Mouse (Mus musculus) Patski (cell line): ENCODE data around the gene Acta1. TPM values are rescaled to one million over a fixed set of nuclear protein-coding genes. Genes with fewer than 3 reads are reported as not detected.

ENCODE experiments used
- ATAC-seq: fragments of 100-300 bp; one replicate; pipeline ENCODE4 v1.8.0; 2021
- CTCF ChIA-PET: fragments of 350-600 bp; sonication (Branson Sonifier 250); formaldehyde crosslinking; loops from one replicate; lab custom pipeline; 2022; ENCODE audit warnings: inconsistent platforms; lab: Charles Lee
- POLR2A ChIA-PET: fragments of 350-600 bp; sonication (Branson Sonifier 250); formaldehyde crosslinking; loops from one replicate; lab custom pipeline; 2022; ENCODE audit warnings: antibody characterized with exemption, inconsistent platforms; lab: Charles Lee
- DNase-seq: peaks from one replicate; pipeline ENCODE4 v3.0.0-alpha.2; 2011; ENCODE audit warnings: low read depth, low spot score
- H3K27me3 ChIP-seq: fragments of 371-371 bp; one replicate; pipeline ENCODE4 v1.5.1; 2021
- CTCF ChIP-seq: fragments of 100-300 bp; IDR thresholded peaks from one replicate; pipeline ENCODE4 v1.5.1; 2021
- in situ Hi-C: fragments of 300-500 bp; cut with MboI; formaldehyde crosslinking; loops from 3 replicates; pipeline ENCODE4 v1.11.1; 2018; ENCODE audit warnings: low pct_unique_long_range_greater_than_20kb, mixed read lengths
- polyA plus RNA-seq: library from polyadenylated mRNA; unstranded; gene quantifications from one replicate; pipeline ENCODE4 v1.2.3, GENCODE M21; 2021

Gene Acta1
- polyA plus RNA-seq, 1 experiment from 2014 or later: 0.12 TPM

- DNase-seq: no peak
- CTCF ChIA-PET: no interaction called here
- peak; percentile 51 for ATAC-seq
- POLR2A ChIA-PET: no interaction called here
- TF ChIP-seq CTCF: no peak
- in situ Hi-C loops: no loop called here
- peaks cover 12% of the 10 kb centered on the region for H3K27me3 ChIP-seq
Measured at GRCm38 (mm10) chr8:123859648-123860259, 34.8 kb downstream of the Acta1 start, which contains the start of gene Ccsap. Ccsap (minus strand) TSS chr8:123860209.

DNA sequence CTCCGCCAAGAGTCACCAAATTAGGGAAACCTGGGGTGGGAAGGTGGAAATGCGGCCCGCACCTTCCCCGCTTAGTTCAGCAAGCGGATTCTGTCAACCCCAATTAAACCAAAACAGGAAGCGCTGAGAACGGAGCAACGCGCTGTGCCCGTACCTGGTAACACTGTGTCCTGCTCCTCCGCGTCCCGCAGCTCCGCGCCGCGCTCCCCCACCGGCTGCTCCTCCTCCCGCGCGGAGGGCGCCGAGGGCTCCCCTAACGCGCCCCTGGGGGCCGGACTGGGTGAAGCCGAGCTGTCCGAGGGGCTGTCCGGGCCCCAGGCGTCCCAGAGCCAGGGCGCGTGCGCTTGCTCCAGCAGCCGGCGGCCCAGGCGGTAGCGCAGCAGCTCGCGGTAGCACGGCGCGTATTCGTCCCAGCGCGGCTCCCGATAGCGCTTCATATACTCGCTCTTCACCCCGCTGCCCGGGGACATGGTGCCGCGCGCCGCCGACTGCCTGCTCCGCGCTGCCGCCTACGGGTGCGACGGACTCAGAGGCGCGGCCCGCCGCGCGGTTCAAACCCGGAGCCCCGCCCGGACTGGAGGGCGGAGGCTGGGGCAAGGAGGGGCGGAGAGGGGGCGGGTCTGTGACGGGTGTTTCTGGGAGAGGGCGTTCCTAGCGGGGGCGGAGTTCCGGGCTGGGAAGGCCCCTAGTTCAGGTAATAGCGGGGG, 35.5 kb downstream of the Acta1 start:
- DNase-seq (peak; percentile 44), ATAC-seq (peak; percentile 81)
- ChIA-PET POLR2A (interaction anchor here (0.8 to 1.1 kb wide), 2 partner anchors 8 to 9 kb away, joined by 4 to 5 read pairs; no protein-coding TSS in a partner anchor), CTCF (no interaction called here)
- peaks cover 10% of the 10 kb centered on the region for H3K27me3 ChIP-seq
- peak; percentile 62 for TF ChIP-seq CTCF
- in situ Hi-C loops: no loop called here

DNA sequence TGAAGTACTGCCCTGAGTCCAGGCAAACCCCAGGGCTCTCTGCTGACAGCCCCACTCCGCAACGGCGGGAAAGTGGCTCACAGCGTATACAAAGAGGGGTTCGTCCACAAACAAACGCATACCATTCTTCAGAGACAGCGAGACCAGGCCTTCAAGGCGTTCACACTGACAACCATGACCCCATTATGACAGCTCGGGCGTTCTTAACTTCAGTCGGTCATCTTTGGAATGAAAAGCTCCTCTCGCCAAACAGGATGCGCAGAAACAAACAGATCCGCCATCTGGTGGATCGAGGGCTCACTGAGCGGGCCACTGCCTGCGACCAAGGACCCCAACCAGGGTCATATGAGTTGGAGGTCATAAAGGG, 36.0 kb downstream of the Acta1 start:
- no peak for TF ChIP-seq CTCF
- ATAC-seq (no peak), DNase-seq (no peak)
- CTCF ChIA-PET: no interaction called here
- in situ Hi-C loops: no loop called here
- POLR2A ChIA-PET: interaction anchor here (0.8 to 1.1 kb wide), 2 partner anchors 8 to 9 kb away, joined by 4 to 5 read pairs; no protein-coding TSS in a partner anchor
- peaks cover 8% of the 10 kb centered on the region for H3K27me3 ChIP-seq

- no peak for TF ChIP-seq CTCF
- ATAC-seq (no peak), DNase-seq (no peak)
- ChIA-PET CTCF (no interaction called here), POLR2A (no interaction called here)
- in situ Hi-C loops: no loop called here
- H3K27me3 ChIP-seq: no peaks in the 10 kb centered on the region
Measured at GRCm38 (mm10) chr8:123857361-123857760, 37.2 kb downstream of the Acta1 start.

GRCm38 (mm10) chr8:123854733-123855475, 39.6 kb downstream of the Acta1 start:
- no peak for TF ChIP-seq CTCF
- no peak for DNase-seq
- no peaks in the 10 kb centered on the region for H3K27me3 ChIP-seq
- ATAC-seq: no peak
- in situ Hi-C loops: no loop called here
- ChIA-PET CTCF (no interaction called here), POLR2A (interaction anchor here (0.7 kb wide), 1 partner anchor 228 kb away, joined by 8 read pairs; no protein-coding TSS in a partner anchor)

DNA sequence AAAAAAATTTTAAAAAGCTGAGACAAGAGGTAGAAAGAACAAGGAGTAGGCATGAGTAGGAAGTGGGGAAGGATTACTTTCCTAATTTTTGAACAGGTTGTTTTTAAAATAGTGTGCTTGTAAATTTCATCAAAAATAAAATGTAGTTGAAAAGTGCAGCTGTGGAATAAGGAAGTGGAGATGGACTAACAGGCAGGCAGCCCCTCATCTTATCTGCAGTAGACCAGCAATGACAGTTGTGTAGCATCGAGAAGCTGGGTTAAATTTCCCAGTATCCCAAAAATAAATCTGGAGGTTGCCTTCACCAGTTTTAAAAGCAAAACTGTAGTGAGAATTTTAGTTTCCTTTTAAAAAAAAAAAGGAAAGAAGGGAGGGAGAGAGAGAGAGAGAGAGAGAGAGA, 40.3 kb downstream of the Acta1 start:
- TF ChIP-seq CTCF: no peak
- no peaks in the 10 kb centered on the region for H3K27me3 ChIP-seq
- in situ Hi-C loops: no loop called here
- CTCF ChIA-PET: no interaction called here
- ATAC-seq (no peak), DNase-seq (no peak)
- POLR2A ChIA-PET: interaction anchor here (0.7 kb wide), 1 partner anchor 227 kb away, joined by 8 read pairs; no protein-coding TSS in a partner anchor

DNA sequence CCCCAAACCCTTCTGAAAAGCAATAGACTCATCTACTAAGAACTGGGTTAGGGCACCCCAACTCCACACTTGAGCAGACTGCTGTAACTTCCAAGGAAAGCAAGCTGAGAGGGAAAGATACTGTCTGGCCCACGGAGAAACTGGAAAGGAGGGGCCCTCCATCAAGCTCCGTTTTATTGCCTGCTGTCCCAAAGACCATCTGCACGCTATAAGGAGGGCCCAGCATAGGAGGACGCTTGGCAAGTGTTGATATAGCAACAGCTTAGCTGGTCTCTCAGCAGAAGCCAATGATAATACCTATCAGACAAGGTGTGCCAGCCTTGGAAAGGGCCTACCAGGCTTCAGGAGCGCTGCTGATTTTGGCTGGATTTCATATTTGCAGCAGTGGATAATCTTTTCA, 43.0 kb downstream of the Acta1 start:
- ChIA-PET CTCF (interaction anchor here (1.0 kb wide), 1 partner anchor 74 kb away, joined by 3 read pairs; no protein-coding TSS in a partner anchor), POLR2A (no interaction called here)
- DNase-seq (no peak), ATAC-seq (no peak)
- in situ Hi-C loops: no loop called here
- TF ChIP-seq CTCF: no peak
- H3K27me3 ChIP-seq: no peaks in the 10 kb centered on the region

GRCm38 (mm10) chr8:123849352-123849751, 45.2 kb downstream of the Acta1 start:
- ATAC-seq (no peak), DNase-seq (peak; percentile 7)
- in situ Hi-C loops: no loop called here
- ChIA-PET CTCF (no interaction called here), POLR2A (interaction anchor here (0.6 kb wide), 1 partner anchor 1097 kb away, joined by 3 read pairs; no protein-coding TSS in a partner anchor)
- no peak for TF ChIP-seq CTCF
- H3K27me3 ChIP-seq: no peaks in the 10 kb centered on the region

DNA sequence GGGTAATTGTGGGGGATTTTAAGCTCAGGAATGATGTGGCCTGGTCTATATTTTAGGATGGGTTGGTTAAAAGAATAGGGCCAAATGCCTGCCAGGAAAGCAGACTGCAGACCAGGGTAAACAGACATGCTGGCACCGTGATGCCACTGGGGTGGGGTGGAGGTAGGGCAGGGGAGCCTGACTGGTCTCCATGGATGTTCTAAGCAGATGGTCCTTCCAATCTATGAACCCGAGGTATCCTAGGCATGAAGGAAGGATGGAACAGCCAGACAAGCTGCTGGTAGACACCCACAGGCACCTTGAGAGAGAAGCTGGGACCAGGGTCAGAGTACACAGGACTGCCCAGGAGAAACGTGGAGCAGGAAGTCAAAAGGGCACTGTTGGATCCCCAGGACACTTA, 47.0 kb downstream of the Acta1 start:
- ATAC-seq (no peak), DNase-seq (no peak)
- CTCF ChIA-PET: interaction anchor here (0.7 to 1.6 kb wide), 2 partner anchors 73 to 77 kb away, joined by 3 to 4 read pairs; no protein-coding TSS in a partner anchor
- POLR2A ChIA-PET: interaction anchor here (0.6 to 1.0 kb wide), 3 partner anchors 12 to 383 kb away, joined by 3 to 4 read pairs (median 3); no protein-coding TSS in a partner anchor
- TF ChIP-seq CTCF: no peak
- in situ Hi-C loops: no loop called here
- no peaks in the 10 kb centered on the region for H3K27me3 ChIP-seq

- DNase-seq (peak; percentile 17), ATAC-seq (no peak)
- H3K27me3 ChIP-seq: no peaks in the 10 kb centered on the region
- ChIA-PET POLR2A (interaction anchor here (1.0 kb wide), 1 partner anchor 11 kb away, joined by 4 read pairs; no protein-coding TSS in a partner anchor), CTCF (interaction anchor here (1.0 to 1.6 kb wide), 2 partner anchors 18 to 78 kb away, joined by 3 to 4 read pairs; no protein-coding TSS in a partner anchor)
- in situ Hi-C loops: no loop called here
- no peak for TF ChIP-seq CTCF
Measured at GRCm38 (mm10) chr8:123846509-123846908, 48.0 kb downstream of the Acta1 start.
